Mouse (Mus musculus) stomach, embryonic 14.5 days (tissue): ENCODE results near the gene Hoxb8. TPM values are rescaled to one million over a fixed set of nuclear protein-coding genes. Genes with fewer than 3 reads are reported as not detected.

ENCODE experiments used
- ATAC-seq: fragments of 200-750 bp; cut with Nextera tagmentation; 2 replicates; pipeline ENCODE4 v1.8.0; 2017; ENCODE audit warnings: low read depth, moderate TSS enrichment; ENCODE audit not compliant: insufficient number of reproducible peaks, insufficient read depth, low FRiP score
- H3K27ac ChIP-seq: fragments of 300-500 bp; sonication (generic); 2 replicates; pipeline ENCODE4 v1.5.1; 2014; ENCODE audit warnings: mild to moderate bottlenecking, low read length, moderate library complexity, mixed read lengths
- H3K27me3 ChIP-seq: fragments of 300-500 bp; sonication (generic); 2 replicates; pipeline ENCODE4 v1.6.1; 2014; ENCODE audit warnings: low read length, control low read depth, mixed read lengths; ENCODE audit not compliant: control insufficient read depth, insufficient read depth
- H3K36me3 ChIP-seq: fragments of 300-500 bp; sonication (generic); 2 replicates; pipeline ENCODE4 v1.6.1; 2014; ENCODE audit warnings: mild to moderate bottlenecking, control low read depth, low read length, moderate library complexity, mixed read lengths; ENCODE audit not compliant: control insufficient read depth, insufficient read depth
- H3K4me1 ChIP-seq: fragments of 300-500 bp; sonication (generic); 2 replicates; pipeline ENCODE4 v1.6.1; 2014; ENCODE audit warnings: low read length, control low read depth, mixed read lengths; ENCODE audit not compliant: control insufficient read depth, insufficient read depth
- H3K4me2 ChIP-seq: fragments of 300-500 bp; sonication (generic); replicated peaks from 2 replicates; pipeline ENCODE4 v1.6.1; 2014; ENCODE audit warnings: low read depth, low read length, control low read depth
- H3K4me3 ChIP-seq: fragments of 300-500 bp; sonication (generic); 2 replicates; pipeline ENCODE4 v1.5.1; 2014; ENCODE audit warnings: low read depth, low read length, control low read depth
- H3K9ac ChIP-seq: fragments of 300-500 bp; sonication (generic); replicated peaks from 2 replicates; pipeline ENCODE4 v1.6.1; 2014; ENCODE audit warnings: low read depth, mild to moderate bottlenecking, control low read depth, low read length, moderate library complexity, mixed read lengths
- H3K9me3 ChIP-seq: fragments of 300-500 bp; sonication (generic); 2 replicates; pipeline ENCODE4 v1.6.1; 2016; ENCODE audit warnings: low read depth, low read length, control low read depth; ENCODE audit not compliant: control insufficient read depth
- WGBS: fragments of 180-500 bp; shearing (Covaris S2); extraction: QIAGEN DNeasy Blood & Tissue Kit; methylation state at CpG from one replicate; pipeline ENCODE4 v1.1.7; 2014; 5-methylcytosine and 5-hydroxymethylcytosine counted together
- polyA plus RNA-seq: library from polyadenylated mRNA; unstranded; fragments of >200 nt; fragmentation: Nextera tagmentation; extraction: Ambion mirVana; gene quantifications from 2 replicates; pipeline ENCODE4 v1.2.1, GENCODE M21; 2014

Hoxb8 gene
- polyA plus RNA-seq, 1 experiment from 2014 or later = 2.3 TPM

DNA sequence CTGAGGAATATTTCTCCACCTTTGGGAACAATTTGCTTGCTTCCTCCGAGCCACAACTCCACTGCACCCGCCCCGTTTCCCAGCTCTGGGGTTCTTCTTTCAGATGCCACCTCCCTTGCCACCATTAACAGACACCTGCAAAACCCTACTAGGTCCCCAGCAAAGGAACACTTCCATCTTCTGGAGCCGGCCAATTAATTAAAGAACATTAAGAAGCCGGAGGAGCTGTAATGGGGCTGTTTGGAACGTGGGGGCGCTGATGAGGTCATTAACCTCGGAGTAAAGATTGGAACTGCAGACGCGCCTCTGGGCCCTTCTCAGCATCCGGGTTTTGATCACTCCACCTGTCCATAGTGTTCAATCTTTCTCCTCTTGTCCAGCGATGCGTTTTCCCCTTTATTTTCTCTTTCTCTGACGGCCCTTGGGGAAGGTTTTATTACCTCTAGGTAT is 25.7 kb upstream of the Hoxb8 start:
- Histone ChIP-seq H3K4me3 (no peak overlapping the region), H3K9me3 (no peaks in the 10 kb centered on the region), H3K9ac (no peak overlapping the region), H3K27ac (no peak overlapping the region), H3K4me1 (0 out of 2 replicates have a peak, but pooled peaks cover 3% of the 10 kb centered on the region), H3K36me3 (no peaks in the 10 kb centered on the region), H3K4me2 (no peak overlapping the region), H3K27me3 (peaks cover 83% of the 10 kb centered on the region)
- under 1% methylated on average over 14 of the region's 14 CpGs for WGBS
- ATAC-seq = no peak

DNA sequence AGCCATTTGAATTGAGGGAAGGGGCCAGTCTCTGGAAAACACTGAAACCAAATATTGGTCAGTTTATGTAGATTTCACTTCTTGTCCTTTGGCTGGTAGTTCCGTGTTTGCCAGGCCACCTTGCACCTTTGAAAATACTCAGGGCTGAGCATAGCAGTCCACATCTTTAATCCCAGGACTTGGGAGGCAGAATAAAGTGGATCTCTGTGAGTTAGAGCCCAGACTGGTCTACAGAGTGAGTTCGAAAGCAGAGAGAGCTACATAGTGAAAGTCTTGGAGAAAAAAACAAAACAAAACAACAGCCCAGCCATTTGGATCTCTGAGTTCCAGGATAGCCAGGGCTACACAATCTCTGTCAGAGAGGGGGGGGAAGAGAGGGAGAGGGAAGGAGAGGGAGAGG is 24.6 kb upstream of the Hoxb8 start:
- peaks cover 83% of the 10 kb centered on the region for H3K27me3 ChIP-seq
- ATAC-seq = no peak
- WGBS = 25% methylated on average over 2 of the region's 2 CpGs

DNA sequence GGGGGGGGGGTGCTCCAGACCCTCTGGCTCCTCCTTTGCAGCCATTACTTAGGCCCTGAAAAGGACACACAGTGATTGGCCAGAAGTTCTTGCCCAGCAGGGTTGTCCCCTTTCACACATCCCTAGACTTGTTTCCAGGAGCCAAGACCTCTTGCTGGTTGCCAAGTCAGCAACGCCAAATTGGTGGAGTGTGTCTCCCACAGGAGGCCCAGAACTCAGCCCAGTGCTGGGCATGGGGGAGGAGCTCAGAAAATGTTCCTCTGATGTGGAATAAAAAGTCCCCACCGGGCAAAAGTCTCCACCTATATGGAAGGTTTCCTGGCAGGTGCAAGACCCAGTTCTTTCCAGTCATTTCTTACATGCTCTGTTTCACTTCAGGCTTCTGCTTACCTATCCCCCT is 22.7 kb upstream of the Hoxb8 start:
- Histone ChIP-seq H3K9ac (no peak overlapping the region), H3K9me3 (no peaks in the 10 kb centered on the region), H3K4me2 (no peak overlapping the region), H3K36me3 (no peaks in the 10 kb centered on the region), H3K27me3 (peaks cover 83% of the 10 kb centered on the region), H3K27ac (no peak overlapping the region), H3K4me1 (no peaks in the 10 kb centered on the region), H3K4me3 (no peak overlapping the region)
- no peak for ATAC-seq
- 5% methylated on average over 2 of the region's 2 CpGs for WGBS

More for the DNA sequence above, 24.6 kb upstream of the Hoxb8 start:
- no peaks in the 10 kb centered on the region for H3K4me1 ChIP-seq
- no peak overlapping the region for H3K4me2 ChIP-seq
- no peak overlapping the region for H3K4me3 ChIP-seq
- no peak overlapping the region for H3K27ac ChIP-seq
- H3K9ac ChIP-seq = no peak overlapping the region
- H3K9me3 ChIP-seq = no peaks in the 10 kb centered on the region
- H3K36me3 ChIP-seq = no peaks in the 10 kb centered on the region

DNA sequence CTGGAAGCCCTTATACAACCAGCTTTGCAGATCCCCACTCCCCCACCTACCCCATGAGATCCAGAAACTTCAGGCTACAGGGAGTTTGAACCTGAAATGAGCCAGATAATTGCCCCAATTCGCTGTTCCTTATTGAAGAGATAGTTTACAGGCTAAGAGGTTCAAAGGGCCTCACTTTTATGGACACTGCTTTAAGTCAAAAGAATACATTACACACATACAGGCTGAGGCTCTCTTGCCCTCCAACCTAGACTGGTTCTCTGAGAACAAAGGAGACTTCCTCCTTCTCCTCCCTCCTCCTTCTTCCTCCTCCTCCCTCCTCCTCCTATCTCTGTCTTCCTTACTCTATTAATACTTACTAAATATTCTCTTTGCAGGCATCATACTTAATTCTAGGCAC is 22.2 kb upstream of the Hoxb8 start:
- no peak overlapping the region for H3K4me2 ChIP-seq
- H3K27ac ChIP-seq = no peak overlapping the region
- peaks cover 82% of the 10 kb centered on the region for H3K27me3 ChIP-seq
- no peaks in the 10 kb centered on the region for H3K4me1 ChIP-seq
- no peaks in the 10 kb centered on the region for H3K9me3 ChIP-seq
- ATAC-seq = no peak
- no peak overlapping the region for H3K9ac ChIP-seq
- H3K36me3 ChIP-seq = no peaks in the 10 kb centered on the region
- WGBS = 4% methylated on average over 1 of the region's 1 CpGs
- no peak overlapping the region for H3K4me3 ChIP-seq

DNA sequence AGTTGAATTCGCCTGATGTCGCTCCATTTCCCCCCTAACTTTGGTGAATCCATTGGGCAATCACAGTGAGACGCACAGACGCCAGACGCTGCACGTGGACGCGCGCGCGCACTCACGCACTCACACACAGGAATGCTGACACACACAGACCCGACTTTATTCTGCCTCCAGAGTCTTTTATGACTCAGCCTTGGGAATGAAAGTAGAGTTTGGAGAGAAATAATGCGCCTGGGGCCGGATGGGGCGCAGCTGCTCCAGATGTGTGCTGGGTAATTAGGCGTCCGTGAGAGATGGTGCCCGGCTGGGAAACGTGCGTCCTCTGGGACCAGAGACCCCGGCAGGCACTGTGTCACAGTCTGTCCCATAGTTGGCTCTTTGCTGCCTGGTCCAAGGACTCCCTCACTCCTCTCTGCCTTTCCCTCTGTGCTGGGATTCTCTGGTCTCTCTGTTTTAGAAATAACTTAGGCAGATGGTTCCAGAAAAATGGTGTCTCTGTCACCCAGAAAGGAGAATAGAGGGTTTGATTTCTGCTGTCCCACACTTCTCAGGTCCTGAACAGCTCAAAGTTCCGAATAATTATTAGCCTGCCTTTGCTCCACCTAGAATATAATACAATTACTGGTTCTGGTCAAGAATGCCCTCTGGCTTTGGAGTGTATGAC is 21.3 kb upstream of the Hoxb8 start:
- no peak for ATAC-seq

DNA sequence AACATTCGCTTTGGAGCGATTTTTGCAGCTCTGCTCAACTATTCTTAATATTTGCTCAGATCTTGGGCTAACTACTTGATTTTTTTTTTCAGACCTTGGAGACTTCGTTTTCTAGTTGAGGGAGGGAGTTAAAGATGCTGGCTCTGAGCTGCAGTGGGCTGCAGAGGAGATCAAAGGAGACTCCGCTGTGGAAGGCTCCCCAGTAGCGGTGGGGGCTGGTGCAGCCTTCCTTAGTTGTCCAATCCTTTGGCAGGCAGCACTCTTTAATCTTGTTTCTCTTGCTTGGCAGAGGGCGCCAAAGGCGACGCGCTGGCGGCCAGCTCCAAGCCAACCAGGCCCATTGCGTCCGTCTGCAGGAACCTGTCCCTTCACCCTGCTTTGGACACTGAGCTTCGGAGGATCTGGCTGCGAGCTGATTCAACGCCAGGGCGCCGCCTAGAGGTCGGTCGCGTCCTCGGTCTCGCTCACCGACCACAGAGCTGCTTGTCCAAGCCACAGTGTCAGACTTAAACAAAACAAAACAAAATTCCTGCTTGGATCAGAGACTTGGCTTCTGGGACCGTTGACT is 20.3 kb upstream of the Hoxb8 start:
- Histone ChIP-seq H3K36me3 (no peaks in the 10 kb centered on the region), H3K4me2 (no peak overlapping the region), H3K4me3 (no peak overlapping the region), H3K4me1 (no peaks in the 10 kb centered on the region), H3K9me3 (no peaks in the 10 kb centered on the region), H3K9ac (no peak overlapping the region), H3K27me3 (peaks cover 84% of the 10 kb centered on the region), H3K27ac (no peak overlapping the region)
- 2% methylated on average over 24 of the region's 24 CpGs for WGBS
- ATAC-seq = no peak

More for the DNA sequence above, 21.3 kb upstream of the Hoxb8 start:
- H3K27ac ChIP-seq = no peak overlapping the region
- H3K27me3 ChIP-seq = peaks cover 83% of the 10 kb centered on the region
- H3K9me3 ChIP-seq = no peaks in the 10 kb centered on the region
- no peaks in the 10 kb centered on the region for H3K36me3 ChIP-seq
- no peaks in the 10 kb centered on the region for H3K4me1 ChIP-seq
- 2% methylated on average over 23 of the region's 23 CpGs for WGBS
- H3K4me2 ChIP-seq = no peak overlapping the region
- H3K9ac ChIP-seq = no peak overlapping the region
- H3K4me3 ChIP-seq = no peak overlapping the region

DNA sequence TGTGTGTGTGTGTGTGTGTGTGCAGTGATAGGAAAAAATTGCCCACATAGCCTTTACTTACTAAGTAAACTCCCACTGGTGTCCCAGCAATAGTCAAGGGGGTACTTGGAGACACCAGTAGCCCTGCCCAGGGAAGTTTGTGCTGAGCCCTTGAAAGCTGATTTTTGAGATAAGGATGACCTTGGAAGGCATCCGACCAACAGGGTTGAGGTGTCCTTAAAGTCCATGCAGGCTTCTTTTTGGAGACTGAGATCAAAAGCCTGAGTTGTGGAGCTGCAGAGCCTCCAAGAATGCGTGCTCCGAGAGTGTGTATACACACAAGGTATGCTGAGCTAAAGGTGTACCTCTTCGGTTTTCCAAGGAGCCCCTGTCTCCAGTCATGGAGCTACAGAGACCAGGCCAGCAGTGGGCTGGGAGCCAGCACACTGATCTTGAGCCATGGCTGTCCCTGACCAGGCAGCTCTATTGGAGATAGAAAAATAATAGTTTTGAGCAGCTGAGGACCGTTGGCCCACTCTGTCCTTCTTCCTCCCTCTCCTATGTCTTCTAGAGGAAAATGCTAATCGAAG is 19.4 kb upstream of the Hoxb8 start:
- H3K36me3 ChIP-seq = no peaks in the 10 kb centered on the region
- H3K4me1 ChIP-seq = no peaks in the 10 kb centered on the region
- no peak overlapping the region for H3K4me3 ChIP-seq
- no peak overlapping the region for H3K27ac ChIP-seq
- no peak overlapping the region for H3K9ac ChIP-seq
- H3K4me2 ChIP-seq = no peak overlapping the region
- WGBS = 6% methylated on average over 6 of the region's 6 CpGs
- no peaks in the 10 kb centered on the region for H3K9me3 ChIP-seq
- ATAC-seq = no peak
- peaks cover 86% of the 10 kb centered on the region for H3K27me3 ChIP-seq

DNA sequence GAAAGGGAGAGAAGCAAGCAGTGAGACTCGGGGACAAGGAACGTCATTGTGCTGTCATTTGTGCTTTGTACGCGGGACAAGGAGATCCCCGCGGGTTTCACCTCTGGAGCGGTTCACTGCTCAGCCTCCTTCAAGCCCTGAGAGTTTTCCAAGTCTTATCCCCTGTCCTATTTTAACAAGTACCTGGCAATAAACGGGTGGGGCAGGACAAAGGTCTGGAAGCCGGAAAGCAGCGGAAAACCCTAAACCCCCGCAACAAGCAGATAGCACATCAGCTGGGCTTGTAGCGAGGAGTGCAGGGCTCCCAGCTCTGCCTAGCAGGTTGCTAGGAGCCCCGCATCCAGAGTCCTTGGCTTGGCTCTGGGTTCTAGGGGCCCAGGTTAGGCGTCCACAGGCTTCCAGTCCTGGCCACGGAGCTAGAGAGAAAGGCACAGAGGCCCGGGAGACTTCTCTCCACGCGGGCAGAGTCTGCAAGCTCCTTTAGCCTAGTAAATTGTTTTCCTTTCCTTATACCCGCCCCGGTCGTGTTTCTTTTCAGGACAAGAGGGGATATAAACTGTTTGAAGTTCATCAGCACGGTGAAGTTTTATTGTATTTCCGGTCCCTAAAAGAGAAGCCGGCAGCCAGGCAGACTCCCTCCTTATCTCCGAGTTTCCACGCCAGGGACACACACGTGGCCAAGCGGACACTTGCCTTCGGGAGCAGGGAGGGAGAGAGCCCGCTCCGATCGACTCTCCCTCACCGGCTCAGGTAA is 17.9 kb upstream of the Hoxb8 start:
- no peak for ATAC-seq
- no peak overlapping the region for H3K4me2 ChIP-seq
- no peak overlapping the region for H3K4me3 ChIP-seq
- H3K9me3 ChIP-seq = no peaks in the 10 kb centered on the region
- no peaks in the 10 kb centered on the region for H3K36me3 ChIP-seq
- H3K9ac ChIP-seq = no peak overlapping the region
- under 1% methylated on average over 33 of the region's 33 CpGs for WGBS
- H3K27me3 ChIP-seq = peaks cover 86% of the 10 kb centered on the region
- H3K4me1 ChIP-seq = no peaks in the 10 kb centered on the region
- H3K27ac ChIP-seq = no peak overlapping the region
